Mouse (Mus musculus): ENCODE measurements at regions not wholly inside any gene's neighbourhood (a gene's known extent, or its start where the extent isn't known, plus 50 kb on each side); places are given as distances from the start of the nearest gene placed in this dataset.

GRCm38 (mm10) chr8:11098790-11099590 is 90.7 kb upstream of the Irs2 start:
- Histone ChIP-seq H3K4me2 (ENCODE audit: low read length) (no peak overlapping the region), H3K9me3 (ENCODE audit: control insufficient read depth, low read length) (no peaks in the 10 kb centered on the region), H3K36me3 (ENCODE audit: control insufficient read depth, insufficient read depth, low read length) (no peaks in the 10 kb centered on the region), H3K4me1 (ENCODE audit: control insufficient read depth, insufficient read depth, low read depth, low read length) (peaks cover 6% of the 10 kb centered on the region), H3K9ac (ENCODE audit: low read depth, low read length) (no peak overlapping the region), H3K27ac (ENCODE audit: low read depth, low read length) (no peak overlapping the region), H3K4me3 (ENCODE audit: low read length) (no peak overlapping the region), H3K27me3 (replicated peaks; ENCODE audit: control insufficient read depth, insufficient read depth, low read length) (no peaks in the 10 kb centered on the region)
- no peak for ATAC-seq
- WGBS: 69% methylated on average over 11 of the region's 11 CpGs

- Histone ChIP-seq H3K9me3 (ENCODE audit: control insufficient read depth, low read length) (no peaks in the 10 kb centered on the region), H3K36me3 (ENCODE audit: control insufficient read depth, insufficient read depth, low read length) (no peaks in the 10 kb centered on the region), H3K27ac (ENCODE audit: low read depth, low read length) (no peak overlapping the region), H3K4me1 (ENCODE audit: control insufficient read depth, insufficient read depth, low read depth, low read length) (peaks cover 6% of the 10 kb centered on the region), H3K27me3 (replicated peaks; ENCODE audit: control insufficient read depth, insufficient read depth, low read length) (no peaks in the 10 kb centered on the region), H3K4me3 (ENCODE audit: low read length) (no peak overlapping the region), H3K4me2 (ENCODE audit: low read length) (no peak overlapping the region), H3K9ac (ENCODE audit: low read depth, low read length) (no peak overlapping the region)
- WGBS: 39% methylated on average over 10 of the region's 10 CpGs
- ATAC-seq: 0 out of 2 replicates have a peak, but pooled peaks have one; percentile 24
Measured at GRCm38 (mm10) chr8:11098228-11098778, 90.0 kb upstream of the Irs2 start.

- H3K9ac ChIP-seq (ENCODE audit: low read depth, low read length): no peak overlapping the region
- H3K4me1 ChIP-seq (ENCODE audit: control insufficient read depth, insufficient read depth, low read depth, low read length): peaks cover 6% of the 10 kb centered on the region
- 80% methylated on average over 3 of the region's 3 CpGs for WGBS
- no peaks in the 10 kb centered on the region for H3K9me3 ChIP-seq (ENCODE audit: control insufficient read depth, low read length)
- no peaks in the 10 kb centered on the region for H3K36me3 ChIP-seq (ENCODE audit: control insufficient read depth, insufficient read depth, low read length)
- H3K27ac ChIP-seq (ENCODE audit: low read depth, low read length): no peak overlapping the region
- no peak overlapping the region for H3K4me3 ChIP-seq (ENCODE audit: low read length)
- no peak for ATAC-seq
- H3K27me3 ChIP-seq (replicated peaks; ENCODE audit: control insufficient read depth, insufficient read depth, low read length): no peaks in the 10 kb centered on the region
- no peak overlapping the region for H3K4me2 ChIP-seq (ENCODE audit: low read length)
Measured at GRCm38 (mm10) chr8:11097813-11098212, 89.6 kb upstream of the Irs2 start.

GRCm38 (mm10) chr8:11094516-11094915 is 86.3 kb upstream of the Irs2 start:
- no peak for ATAC-seq
- Histone ChIP-seq H3K36me3 (ENCODE audit: control insufficient read depth, insufficient read depth, low read length) (no peaks in the 10 kb centered on the region), H3K4me3 (ENCODE audit: low read length) (no peak overlapping the region), H3K4me1 (ENCODE audit: control insufficient read depth, insufficient read depth, low read depth, low read length) (peaks cover 6% of the 10 kb centered on the region), H3K27me3 (replicated peaks; ENCODE audit: control insufficient read depth, insufficient read depth, low read length) (no peaks in the 10 kb centered on the region), H3K4me2 (ENCODE audit: low read length) (no peak overlapping the region), H3K27ac (ENCODE audit: low read depth, low read length) (no peak overlapping the region), H3K9me3 (ENCODE audit: control insufficient read depth, low read length) (no peaks in the 10 kb centered on the region), H3K9ac (ENCODE audit: low read depth, low read length) (no peak overlapping the region)
- 55% methylated on average over 8 of the region's 8 CpGs for WGBS

- Histone ChIP-seq H3K4me3 (ENCODE audit: low read length) (no peak overlapping the region), H3K27ac (ENCODE audit: low read depth, low read length) (no peak overlapping the region), H3K4me1 (ENCODE audit: control insufficient read depth, insufficient read depth, low read depth, low read length) (no peaks in the 10 kb centered on the region; the same call in 1 of the 2 replicates), H3K9ac (ENCODE audit: low read depth, low read length) (no peak overlapping the region), H3K4me2 (ENCODE audit: low read length) (no peak overlapping the region), H3K36me3 (ENCODE audit: control insufficient read depth, insufficient read depth, low read length) (no peaks in the 10 kb centered on the region), H3K9me3 (ENCODE audit: control insufficient read depth, low read length) (no peaks in the 10 kb centered on the region), H3K27me3 (replicated peaks; ENCODE audit: control insufficient read depth, insufficient read depth, low read length) (no peaks in the 10 kb centered on the region)
- ATAC-seq: no peak
- 68% methylated on average over 4 of the region's 4 CpGs for WGBS
Measured at GRCm38 (mm10) chr8:11092348-11092747, 84.1 kb upstream of the Irs2 start.

DNA sequence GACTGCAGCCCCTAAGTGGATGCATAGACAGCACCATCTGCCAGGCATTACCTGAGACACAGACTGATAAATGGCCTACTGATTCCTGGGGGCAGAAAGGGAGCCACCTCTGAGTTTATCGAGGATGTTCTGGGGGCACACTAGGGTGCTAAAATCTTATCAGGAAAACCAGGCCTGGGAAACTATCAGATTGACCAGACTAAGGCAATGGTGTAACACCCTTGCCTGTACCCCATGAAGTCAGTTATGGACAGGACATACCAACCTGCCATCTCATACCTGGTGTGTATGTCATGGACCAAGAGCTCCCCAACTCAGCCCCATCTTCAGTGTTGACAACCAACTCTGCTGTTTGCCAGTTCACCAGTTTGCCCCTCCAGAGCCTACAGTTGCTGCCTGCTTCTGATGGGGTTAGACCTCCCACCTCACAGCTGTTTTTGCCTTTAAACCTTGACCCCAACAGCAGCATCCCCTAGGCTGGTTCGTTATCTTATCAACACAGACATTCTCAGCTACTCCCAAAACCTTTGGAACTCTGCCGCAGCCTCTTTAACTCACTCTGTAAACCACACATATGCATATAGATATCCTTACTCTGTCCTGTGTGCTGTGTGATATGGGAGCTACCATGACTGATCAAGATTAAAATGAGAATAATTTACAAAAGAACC is 83.6 kb upstream of the Irs2 start:
- Histone ChIP-seq H3K9ac (ENCODE audit: low read depth, low read length) (no peak overlapping the region), H3K9me3 (ENCODE audit: control insufficient read depth, low read length) (no peaks in the 10 kb centered on the region), H3K36me3 (ENCODE audit: control insufficient read depth, insufficient read depth, low read length) (no peaks in the 10 kb centered on the region), H3K4me1 (ENCODE audit: control insufficient read depth, insufficient read depth, low read depth, low read length) (no peaks in the 10 kb centered on the region; the same call in 1 of the 2 replicates), H3K27me3 (replicated peaks; ENCODE audit: control insufficient read depth, insufficient read depth, low read length) (no peaks in the 10 kb centered on the region), H3K4me2 (ENCODE audit: low read length) (no peak overlapping the region), H3K4me3 (ENCODE audit: low read length) (no peak overlapping the region), H3K27ac (ENCODE audit: low read depth, low read length) (no peak overlapping the region)
- no peak for ATAC-seq
- 90% methylated on average over 3 of the region's 3 CpGs for WGBS

GRCm38 (mm10) chr8:11088946-11089665 is 80.8 kb upstream of the Irs2 start:
- Histone ChIP-seq H3K9me3 (ENCODE audit: control insufficient read depth, low read length) (no peaks in the 10 kb centered on the region), H3K4me1 (ENCODE audit: control insufficient read depth, insufficient read depth, low read depth, low read length) (no peaks in the 10 kb centered on the region; the same call in 1 of the 2 replicates), H3K27me3 (replicated peaks; ENCODE audit: control insufficient read depth, insufficient read depth, low read length) (no peaks in the 10 kb centered on the region), H3K27ac (ENCODE audit: low read depth, low read length) (no peak overlapping the region), H3K9ac (ENCODE audit: low read depth, low read length) (no peak overlapping the region), H3K4me3 (ENCODE audit: low read length) (no peak overlapping the region), H3K4me2 (ENCODE audit: low read length) (no peak overlapping the region), H3K36me3 (ENCODE audit: control insufficient read depth, insufficient read depth, low read length) (no peaks in the 10 kb centered on the region)
- WGBS: 56% methylated on average over 12 of the region's 12 CpGs
- ATAC-seq: peak; percentile 31; the same call in 1 of the 2 replicates

DNA sequence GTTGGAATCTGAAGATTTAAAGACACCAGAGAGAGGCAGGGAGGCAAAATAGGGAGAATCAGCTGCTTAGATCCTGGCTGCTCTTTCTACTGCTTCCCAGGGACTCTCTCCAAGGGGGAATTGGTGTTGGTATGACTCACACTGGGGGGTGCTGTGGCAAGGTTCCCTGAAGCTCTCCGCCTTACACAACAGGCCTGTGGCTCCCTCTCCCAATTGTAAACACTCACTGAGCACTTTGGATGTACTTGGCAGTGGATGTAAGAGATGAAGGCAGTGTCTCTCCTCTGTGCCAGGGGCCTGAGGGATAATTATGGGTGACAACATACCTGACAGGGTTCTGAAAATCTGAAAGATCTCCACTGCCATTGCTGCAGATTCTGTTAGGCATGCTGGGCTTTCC is 77.0 kb upstream of the Irs2 start:
- H3K9ac ChIP-seq (ENCODE audit: low read depth, low read length): no peak overlapping the region
- H3K4me1 ChIP-seq (ENCODE audit: control insufficient read depth, insufficient read depth, low read depth, low read length): no peaks in the 10 kb centered on the region; the same call in 1 of the 2 replicates
- H3K27ac ChIP-seq (ENCODE audit: low read depth, low read length): no peak overlapping the region
- ATAC-seq: no peak
- H3K4me3 ChIP-seq (ENCODE audit: low read length): no peak overlapping the region
- no peaks in the 10 kb centered on the region for H3K27me3 ChIP-seq (replicated peaks; ENCODE audit: control insufficient read depth, insufficient read depth, low read length)
- H3K36me3 ChIP-seq (ENCODE audit: control insufficient read depth, insufficient read depth, low read length): no peaks in the 10 kb centered on the region
- no peaks in the 10 kb centered on the region for H3K9me3 ChIP-seq (ENCODE audit: control insufficient read depth, low read length)
- no peak overlapping the region for H3K4me2 ChIP-seq (ENCODE audit: low read length)
- WGBS: 59% methylated on average over 1 of the region's 1 CpGs
